Mouse (Mus musculus): ENCODE data around the gene Trp53bp2. TPM values are rescaled to one million over a fixed set of nuclear protein-coding genes. Genes with fewer than 3 reads are reported as not detected.

Trp53bp2 gene
- total RNA-seq, 2 experiments from 2014 or later: 32.0 to 38.2 TPM

GRCm38 (mm10) chr1:182499443-182500089, 90.6 kb downstream of the Trp53bp2 start:
- DNase-seq (ENCODE audit: low spot score in 2 of 2): no peak

- DNase-seq (ENCODE audit: low spot score in 2 of 2): no peak
These were observed 91.3 kb downstream of the Trp53bp2 start for GRCm38 (mm10) chr1:182500224-182500623.

GRCm38 (mm10) chr1:182500843-182501242, 91.9 kb downstream of the Trp53bp2 start:
- DNase-seq (ENCODE audit: low spot score in 2 of 2): no peak

- no peak for DNase-seq (ENCODE audit: low spot score in 2 of 2)
These were observed 92.9 kb downstream of the Trp53bp2 start for GRCm38 (mm10) chr1:182501815-182502405.

- DNase-seq (ENCODE audit: low spot score in 2 of 2): no peak
These were observed 93.6 kb downstream of the Trp53bp2 start for GRCm38 (mm10) chr1:182502491-182503050.

GRCm38 (mm10) chr1:182503206-182503900, 94.4 kb downstream of the Trp53bp2 start:
- no peak for DNase-seq (ENCODE audit: low spot score in 2 of 2)

- DNase-seq (ENCODE audit: low spot score in 2 of 2): no peak
These were observed 95.3 kb downstream of the Trp53bp2 start for GRCm38 (mm10) chr1:182504223-182504622.

GRCm38 (mm10) chr1:182505291-182505690, 96.3 kb downstream of the Trp53bp2 start:
- no peak for DNase-seq (ENCODE audit: low spot score in 2 of 2)

GRCm38 (mm10) chr1:182506229-182506986, 97.4 kb downstream of the Trp53bp2 start:
- no peak for DNase-seq (ENCODE audit: low spot score in 2 of 2)

GRCm38 (mm10) chr1:182509110-182509797, 100.3 kb downstream of the Trp53bp2 start:
- DNase-seq (ENCODE audit: low spot score in 2 of 2): no peak

GRCm38 (mm10) chr1:182511073-182511472, 102.1 kb downstream of the Trp53bp2 start:
- no peak for DNase-seq (ENCODE audit: low spot score in 2 of 2)

- no peak for DNase-seq (ENCODE audit: low spot score in 2 of 2)
These were observed 102.8 kb downstream of the Trp53bp2 start for GRCm38 (mm10) chr1:182511778-182512177.

Other genes starting within 250 kb of the Trp53bp2 start
- not detected for gene Vmn1r1, start 244.7 kb upstream of the Trp53bp2 start, total RNA-seq (2021)
- gene Degs1, start 126.4 kb upstream of the Trp53bp2 start, total RNA-seq (2021): 10 to 100 TPM; 68.8 to 68.9 TPM
- 10 to 100 TPM; 51.8 to 51.9 TPM for gene Fbxo28, start 67.5 kb upstream of the Trp53bp2 start, total RNA-seq (2021)
- 10 to 100 TPM; 63.2 to 68.1 TPM for gene Capn2, start 108.4 kb downstream of the Trp53bp2 start, total RNA-seq (2021)
- not detected for gene Capn8, start 155.8 kb downstream of the Trp53bp2 start, total RNA-seq (2021)